Mouse (Mus musculus) monocyte, adult 5-6 weeks (primary cell): ENCODE measurements around the gene Cck. TPM values are rescaled to one million over a fixed set of nuclear protein-coding genes. Genes with fewer than 3 reads are reported as not detected.

Experiments used
- ATAC-seq: fragments of 153-309, 156-312 bp; replicated peaks from 2 replicates; pipeline ENCODE4 v1.8.0; 2017; ENCODE audit warnings: mild to moderate bottlenecking; ENCODE audit not compliant: low TSS enrichment, insufficient number of reproducible peaks, severe bottlenecking, poor library complexity, low FRiP score
- total RNA-seq: library from RNA; stranded (forward); fragments of 200-1000, 200-491, 200-594 nt; gene quantifications from 3 replicates; pipeline ENCODE4 v1.2.3, GENCODE M21; 2017

The Cck gene
- total RNA-seq, result not detected in 3 replicates

- ATAC-seq, result no peak
Observed at GRCm38 (mm10) chr9:121495529-121495928, at the start of gene Cck. TSS of gene Cck (minus strand) at chr9:121495694.

DNA sequence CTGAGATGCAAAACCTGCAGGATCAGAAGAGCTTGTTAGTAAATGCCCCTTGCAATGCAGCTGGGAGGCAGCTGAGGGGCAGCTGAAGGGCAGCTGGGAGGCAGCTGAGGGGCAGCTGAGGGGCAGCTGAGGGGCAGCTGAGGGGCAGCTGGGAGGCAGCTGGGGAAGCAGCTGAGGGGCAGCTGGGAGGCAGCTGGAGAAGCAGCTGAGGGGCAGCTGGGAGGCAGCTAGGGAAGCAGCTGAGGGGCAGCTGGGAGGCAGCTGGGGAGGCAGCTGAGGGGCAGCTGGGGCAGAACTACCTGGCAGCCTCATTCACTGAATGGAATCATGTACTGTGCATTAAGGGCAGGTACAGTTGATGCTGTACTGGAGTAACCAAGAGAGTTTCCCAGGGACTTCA lies 46.0 kb upstream of the Cck start:
- ATAC-seq, result no peak

GRCm38 (mm10) chr9:121532626-121533025 lies 37.1 kb upstream of the Cck start:
- ATAC-seq, result no peak

- ATAC-seq, result no peak
Observed at GRCm38 (mm10) chr9:121528605-121529357, 33.3 kb upstream of the Cck start.

GRCm38 (mm10) chr9:121526171-121526570 lies 30.7 kb upstream of the Cck start:
- ATAC-seq, result no peak

DNA sequence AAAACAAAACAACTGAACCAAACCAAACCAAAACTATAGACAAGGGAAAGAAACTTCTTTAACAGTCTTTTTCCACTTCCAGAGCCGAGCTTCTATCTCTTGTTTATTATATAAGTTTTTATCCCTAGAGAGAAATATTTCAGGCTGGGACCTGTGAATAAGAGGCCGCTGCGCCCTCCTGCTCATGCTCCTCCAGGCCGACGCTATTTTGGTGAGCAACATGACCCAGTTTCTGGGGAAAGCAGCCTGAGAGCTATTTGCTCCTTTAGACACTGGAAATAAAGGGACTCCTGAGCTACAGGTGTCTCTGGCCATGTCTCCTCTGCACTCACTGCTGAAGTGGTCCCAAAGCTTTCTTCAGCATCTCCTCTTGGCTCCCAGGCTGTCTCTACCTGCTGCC lies 24.6 kb upstream of the Cck start:
- no peak for ATAC-seq

DNA sequence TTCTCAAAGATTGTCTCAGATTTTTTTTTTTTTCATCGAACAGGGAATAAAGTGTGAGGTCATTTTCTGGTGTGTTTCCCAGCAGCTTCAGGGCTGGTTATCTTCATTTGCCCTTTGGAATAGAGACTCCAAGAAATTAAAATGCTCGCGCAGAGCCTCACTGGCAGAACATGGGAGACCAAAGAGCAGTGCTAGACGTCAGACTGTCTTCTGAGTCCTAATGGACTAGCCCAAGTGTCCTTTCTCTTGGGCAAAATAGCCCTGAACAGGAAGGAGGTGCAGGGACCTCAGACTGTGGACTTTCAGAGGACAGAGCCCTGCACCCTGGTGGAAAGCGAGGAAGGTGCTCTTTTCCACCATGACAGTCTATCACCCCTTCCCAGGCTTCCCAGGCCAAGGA lies 19.0 kb upstream of the Cck start:
- ATAC-seq, result no peak

DNA sequence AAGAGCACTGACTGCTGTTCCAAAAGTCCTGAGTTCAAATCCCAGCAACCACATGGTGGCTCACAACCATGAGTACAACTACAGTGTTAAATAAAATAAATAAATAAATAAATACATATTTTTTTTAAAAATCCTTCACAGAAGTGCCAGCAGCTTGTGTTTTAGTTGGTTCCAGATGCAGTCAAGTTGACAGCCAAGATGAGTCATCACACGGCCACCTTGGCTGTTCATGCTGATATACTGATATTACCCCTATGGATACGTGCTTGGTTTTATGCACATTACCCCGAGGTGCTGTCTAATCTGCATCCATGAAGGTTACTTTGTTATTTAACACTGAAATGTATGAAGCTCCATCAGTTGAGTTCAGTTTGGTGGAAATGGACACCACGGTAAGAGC lies 16.4 kb upstream of the Cck start:
- ATAC-seq, result no peak

- ATAC-seq, result no peak
Observed at GRCm38 (mm10) chr9:121506478-121507180, 11.1 kb upstream of the Cck start.

DNA sequence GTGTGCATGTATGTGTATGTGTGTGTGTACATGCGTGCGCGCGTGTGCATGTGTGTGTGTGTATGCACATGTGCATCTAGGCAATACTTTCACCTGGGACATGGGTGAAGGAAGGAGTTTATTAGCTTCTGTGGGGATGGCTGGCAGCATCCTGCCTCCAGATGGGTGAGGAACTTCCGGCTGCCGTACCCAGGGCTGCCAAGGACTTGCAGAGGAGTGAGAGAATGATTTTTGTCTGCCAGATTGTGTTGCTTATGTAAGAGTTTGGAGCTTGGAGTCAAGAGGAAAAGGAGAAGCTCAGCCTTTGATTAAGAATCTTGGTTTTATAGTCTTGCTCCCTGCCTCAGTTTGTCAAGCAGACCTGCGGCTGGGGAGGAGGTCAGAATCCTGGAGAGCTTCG lies 9.9 kb upstream of the Cck start:
- ATAC-seq, result no peak

- ATAC-seq, result no peak
Observed at GRCm38 (mm10) chr9:121496102-121496501, 608 bp upstream of the Cck start.

- ATAC-seq, result no peak
Observed at GRCm38 (mm10) chr9:121494006-121494767, 1.3 kb downstream of the Cck start.

GRCm38 (mm10) chr9:121491592-121492240 lies 3.8 kb downstream of the Cck start:
- no peak for ATAC-seq

DNA sequence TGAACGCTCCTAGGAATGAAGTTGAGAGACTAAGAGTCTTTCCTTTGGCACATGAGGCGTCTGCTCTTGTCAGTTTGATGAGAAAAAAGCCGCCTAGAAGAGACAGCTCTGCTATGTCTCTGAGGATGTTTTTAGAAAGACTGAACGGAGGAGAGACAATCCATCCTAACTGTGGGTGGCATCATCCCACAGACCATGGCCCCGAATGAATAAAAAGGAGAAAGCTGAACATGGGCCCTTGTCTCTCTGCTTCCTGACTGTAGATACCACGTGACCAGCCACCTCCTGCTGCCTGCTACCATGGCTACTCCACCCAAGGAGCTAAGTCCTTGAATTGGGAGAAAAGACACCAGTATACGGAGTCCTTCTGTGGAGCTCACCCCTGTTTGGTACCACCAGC lies 8.3 kb downstream of the Cck start:
- no peak for ATAC-seq

GRCm38 (mm10) chr9:121479453-121479852 lies 16.0 kb downstream of the Cck start:
- ATAC-seq, result no peak

- 0 out of 2 replicates have a peak, but pooled peaks have one; percentile 6 for ATAC-seq
Observed at GRCm38 (mm10) chr9:121477305-121477911, 18.1 kb downstream of the Cck start.

DNA sequence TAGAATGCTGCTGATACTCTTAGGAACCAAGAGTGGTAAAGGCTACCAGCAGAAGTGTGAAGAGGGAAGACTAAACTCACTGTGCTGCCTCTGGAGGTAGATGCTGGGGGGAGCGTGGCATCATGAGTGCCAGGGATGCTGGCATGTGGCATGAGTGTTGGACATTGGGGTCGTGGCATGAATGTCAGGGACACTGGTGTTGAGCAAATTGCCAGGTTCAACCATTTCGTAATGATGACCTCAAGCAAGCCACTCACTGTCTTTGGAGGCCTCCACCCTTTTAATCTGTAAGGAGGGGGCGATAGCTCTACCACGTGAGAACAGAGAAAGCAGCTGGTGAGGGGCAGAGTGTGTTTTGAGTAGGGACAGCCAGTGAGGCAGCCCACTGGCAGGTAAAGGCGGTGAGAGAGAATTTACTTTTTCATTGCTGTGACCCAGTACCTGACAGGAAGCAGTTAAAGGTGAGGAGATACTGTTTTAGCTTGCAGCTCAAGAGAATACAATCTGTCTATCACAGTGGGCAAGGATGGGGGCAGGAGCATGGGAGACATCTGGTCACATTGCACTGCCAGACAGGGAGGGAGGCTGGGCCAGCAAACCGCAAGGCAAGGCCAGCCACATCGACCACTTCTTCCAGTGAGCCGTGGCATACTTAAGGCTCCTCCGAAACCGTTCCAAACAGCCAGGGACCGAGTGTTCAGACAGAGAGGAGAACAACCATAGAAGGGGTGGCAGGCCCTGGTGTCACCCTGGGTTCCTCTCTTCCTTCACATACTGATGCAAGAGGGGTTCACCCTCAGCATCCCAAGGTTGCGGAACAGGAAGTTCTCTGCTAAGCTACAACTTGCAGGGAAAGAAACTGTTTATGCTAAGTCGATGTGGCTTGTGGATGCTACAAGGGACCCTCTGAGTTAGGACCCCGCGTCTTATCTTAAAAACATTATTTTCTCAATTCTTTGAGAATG lies 19.7 kb downstream of the Cck start:
- 0 out of 2 replicates have a peak, but pooled peaks have one; percentile 30 for ATAC-seq

DNA sequence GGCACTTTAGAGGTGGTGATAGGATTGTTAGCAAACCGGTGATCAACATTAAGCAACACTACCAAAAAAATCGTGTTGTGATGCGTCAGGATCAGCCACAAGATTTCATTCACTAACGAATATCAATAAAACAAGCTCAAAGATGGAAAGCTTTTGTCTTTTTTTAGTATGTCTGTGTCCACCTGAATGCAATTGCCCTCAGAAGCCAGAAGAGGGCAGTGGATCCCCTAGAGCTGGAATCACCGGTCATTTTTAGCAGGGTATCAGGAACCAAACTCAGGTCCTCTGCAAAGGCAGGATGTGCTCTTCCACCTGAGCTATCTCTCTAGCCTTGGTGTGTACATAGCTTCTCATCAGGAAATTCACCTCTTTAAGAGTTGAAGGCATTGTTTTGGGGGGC lies 20.7 kb downstream of the Cck start:
- ATAC-seq, result no peak
